Mouse (Mus musculus): ENCODE data around the gene Gm14781.
"Not testable (repeated sequence)": the region's sequence is repeated elsewhere in the genome, so short reads cannot be mapped to it uniquely, and the experiment has no call there.

The Gm14781 gene

GRCm38 (mm10) chrX:91631894-91632293 is at the start of gene Gm14781:
TSS of gene Gm14781 (plus strand) at chrX:91632194.
- not testable (repeated sequence) for DNase-seq

GRCm38 (mm10) chrX:91654964-91655575 is 23.1 kb downstream of the Gm14781 start:
- not testable (repeated sequence) for DNase-seq
